ENCODE assay signal across 8 mouse cellular contexts in the genomic region with DNA sequence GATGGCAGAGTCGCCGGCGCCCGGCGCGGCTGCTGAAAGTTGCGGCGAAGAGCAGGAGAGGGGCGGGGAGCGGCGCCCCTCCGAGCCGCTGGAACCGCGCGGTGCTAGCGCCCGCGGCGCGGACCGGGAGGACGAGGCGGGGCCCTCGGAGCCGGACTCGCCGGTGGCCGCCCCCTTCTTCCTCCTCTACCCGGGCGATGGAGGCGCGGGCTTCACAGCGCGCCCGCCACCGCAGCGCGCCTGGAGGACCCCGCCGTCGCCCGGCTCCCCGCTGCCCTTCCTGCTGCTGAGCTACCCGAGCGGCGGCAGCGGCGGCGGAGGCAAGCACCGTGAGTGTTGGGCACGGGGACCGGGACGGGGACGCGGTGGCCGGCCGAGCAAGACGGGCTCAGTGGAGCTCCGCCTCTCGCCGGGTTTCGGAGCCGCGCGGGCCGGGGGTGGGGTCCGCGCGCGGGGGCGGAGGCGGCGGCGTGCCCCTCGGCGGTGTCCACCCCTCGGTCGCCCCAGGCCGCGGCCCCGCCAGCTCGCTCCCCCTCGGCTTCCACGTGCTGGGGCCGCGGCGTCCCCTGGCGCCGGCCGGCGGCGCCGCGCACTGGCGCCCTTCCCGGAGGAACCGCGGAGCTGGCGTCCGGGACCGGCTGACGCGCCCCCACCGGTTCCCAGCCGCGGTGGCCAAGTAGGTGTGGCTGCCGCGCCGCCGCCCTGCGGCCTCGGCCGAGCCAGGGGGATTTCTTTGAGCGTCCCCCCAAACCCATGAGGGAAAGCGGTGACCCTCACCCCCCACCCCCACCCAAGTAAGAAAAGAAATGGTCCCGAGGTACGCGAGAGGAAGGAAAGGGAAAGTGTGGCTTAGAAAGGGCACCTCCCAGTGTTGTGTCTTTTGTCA. TPM values are rescaled to one million over a fixed set of nuclear protein-coding genes. Genes with fewer than 3 reads are reported as not detected.
DNase-seq lines count a peak whose midpoint lies in the region; ATAC-seq and TF ChIP-seq lines count a peak whose summit lies in the region.

No protein-coding gene starts in this region.

- peaks cover 13% of the 10 kb centered on the region for H3K4me1 ChIP-seq in embryonic facial prominence, embryonic 14.5 days (ENCODE audit: control insufficient read depth, insufficient read depth, low read length)
- H3K4me1 ChIP-seq in heart, embryonic 13.5 days, result peaks cover 22% of the 10 kb centered on the region
- peaks cover 15% of the 10 kb centered on the region for H3K4me1 ChIP-seq in kidney, embryonic 16.5 days (ENCODE audit: insufficient read depth, low read length)
- peaks cover 6% of the 10 kb centered on the region for H3K4me1 ChIP-seq in lung, adult 2 months (ENCODE audit: control insufficient read depth, insufficient read depth, low read length)
- H3K4me1 ChIP-seq in neural tube, embryonic 15.5 days, result peaks cover 23% of the 10 kb centered on the region

- TF ChIP-seq CTCF in lung, adult 2 months (IDR thresholded peaks at IDR 0.05; ENCODE audit: insufficient read depth, low read length), result no peak

- H3K36me3 ChIP-seq in embryonic facial prominence, embryonic 14.5 days (ENCODE audit: control insufficient read depth, insufficient read depth, low read length), result no peaks in the 10 kb centered on the region
- H3K36me3 ChIP-seq in heart, embryonic 13.5 days, result peaks cover 9% of the 10 kb centered on the region
- H3K36me3 ChIP-seq in kidney, embryonic 16.5 days (ENCODE audit: insufficient read depth, low read length), result 0 out of 2 replicates have a peak, but pooled peaks cover 3% of the 10 kb centered on the region
- H3K36me3 ChIP-seq in neural tube, embryonic 15.5 days, result peaks cover 2% of the 10 kb centered on the region

- peak; percentile 58 for ATAC-seq in embryonic facial prominence, embryonic 14.5 days (ENCODE audit: low read depth)
- peak; percentile 65 for ATAC-seq in heart, embryonic 13.5 days (ENCODE audit: extremely low read depth, insufficient number of reproducible peaks, low FRiP score, low TSS enrichment)
- ATAC-seq in kidney, embryonic 16.5 days (ENCODE audit: low FRiP score, low TSS enrichment), result peak; percentile 76
- peak; percentile 72 for ATAC-seq in neural tube, embryonic 15.5 days (ENCODE audit: low FRiP score)

- H3K27ac ChIP-seq in embryonic facial prominence, embryonic 14.5 days (replicated peaks; ENCODE audit: low read depth, low read length), result peak overlapping the region; percentile 82
- H3K27ac ChIP-seq in heart, embryonic 13.5 days (replicated peaks), result peak overlapping the region; percentile 95
- H3K27ac ChIP-seq in kidney, embryonic 16.5 days (ENCODE audit: low read length), result peak overlapping the region; percentile 79
- H3K27ac ChIP-seq in neural tube, embryonic 15.5 days (replicated peaks), result peak overlapping the region; percentile 89

- TF ChIP-seq POLR2A in lung, adult 2 months (IDR thresholded peaks at IDR 0.05; ENCODE audit: borderline replicate concordance, extremely low read depth, low read depth, low read length), result no peak

- peak; percentile 56 for DNase-seq in CD4-positive, CD25-positive, alpha-beta regulatory T cell, adult 2 months (ENCODE audit: low read depth, low spot score)
- DNase-seq in adrenal gland, postnatal 25 days, result peak; percentile 81
- peak; percentile 58 for DNase-seq in embryonic facial prominence, embryonic 14.5 days (ENCODE audit: low spot score)
- DNase-seq in lung, adult 2 months, result peak; percentile 71
- DNase-seq in thymus, postnatal 25 days, result peak; percentile 58

- no peaks in the 10 kb centered on the region; the same call in 1 of the 2 replicates for H3K9me3 ChIP-seq in embryonic facial prominence, embryonic 14.5 days (ENCODE audit: control insufficient read depth, low read length)
- H3K9me3 ChIP-seq in heart, embryonic 13.5 days, result no peaks in the 10 kb centered on the region
- no peaks in the 10 kb centered on the region for H3K9me3 ChIP-seq in kidney, embryonic 16.5 days (ENCODE audit: low read length)
- no peaks in the 10 kb centered on the region for H3K9me3 ChIP-seq in neural tube, embryonic 15.5 days (replicated peaks)

- peak overlapping the region; percentile 83 for H3K9ac ChIP-seq in embryonic facial prominence, embryonic 14.5 days (ENCODE audit: low read depth, low read length)
- peak overlapping the region; percentile 95 for H3K9ac ChIP-seq in heart, embryonic 13.5 days
- H3K9ac ChIP-seq in kidney, embryonic 16.5 days (replicated peaks; ENCODE audit: low read length), result peak overlapping the region; percentile 90
- peak overlapping the region; percentile 80 for H3K9ac ChIP-seq in neural tube, embryonic 15.5 days (replicated peaks)

- 0% methylated on average over 21 of the region's 119 CpGs for WGBS in embryonic facial prominence, embryonic 14.5 days
- 3% methylated on average over 87 of the region's 119 CpGs for WGBS in heart, embryonic 13.5 days
- under 1% methylated on average over 87 of the region's 119 CpGs for WGBS in kidney, embryonic 16.5 days
- WGBS in lung, adult 2 months, result under 1% methylated on average over 106 of the region's 119 CpGs
- under 1% methylated on average over 87 of the region's 119 CpGs for WGBS in neural tube, embryonic 15.5 days

- peak overlapping the region; percentile 84 for H3K4me3 ChIP-seq in embryonic facial prominence, embryonic 14.5 days (ENCODE audit: low read depth, low read length)
- H3K4me3 ChIP-seq in heart, embryonic 13.5 days, result peak overlapping the region; percentile 92
- peak overlapping the region; percentile 73 for H3K4me3 ChIP-seq in kidney, embryonic 16.5 days (ENCODE audit: low read length)
- peak overlapping the region; percentile 97 for H3K4me3 ChIP-seq in lung, adult 2 months (replicated peaks; ENCODE audit: extremely low read depth, low read depth, low read length)
- peak overlapping the region; percentile 84 for H3K4me3 ChIP-seq in neural tube, embryonic 15.5 days (replicated peaks)

- H3K27me3 ChIP-seq in embryonic facial prominence, embryonic 14.5 days (replicated peaks; ENCODE audit: control insufficient read depth, insufficient read depth, low read length), result no peaks in the 10 kb centered on the region
- no peaks in the 10 kb centered on the region for H3K27me3 ChIP-seq in heart, embryonic 13.5 days (replicated peaks)
- no peaks in the 10 kb centered on the region for H3K27me3 ChIP-seq in kidney, embryonic 16.5 days (ENCODE audit: insufficient read depth, low read length)
- H3K27me3 ChIP-seq in neural tube, embryonic 15.5 days (replicated peaks), result no peaks in the 10 kb centered on the region

- H3K4me2 ChIP-seq in embryonic facial prominence, embryonic 14.5 days (ENCODE audit: low read depth, low read length), result peak overlapping the region; percentile 67
- peak overlapping the region; percentile 89 for H3K4me2 ChIP-seq in heart, embryonic 13.5 days
- H3K4me2 ChIP-seq in kidney, embryonic 16.5 days (replicated peaks; ENCODE audit: low read depth, low read length), result peak overlapping the region; percentile 76
- H3K4me2 ChIP-seq in neural tube, embryonic 15.5 days, result peak overlapping the region; percentile 65

RNA-seq across cellular contexts. Expression of gene Rufy3, which starts 0.6 kb away (rescaled TPM):
- total RNA-seq in adrenal gland, postnatal 25 days (2021), result 31.1 and 41.5 TPM in 2 replicates
- 16.9 and 18.7 TPM in 2 replicates for polyA plus RNA-seq in embryonic facial prominence, embryonic 14.5 days (2014; fragmentation: Nextera tagmentation; extraction: Ambion mirVana)
- polyA plus RNA-seq in heart, embryonic 13.5 days (2015; fragmentation: Nextera tagmentation; extraction: Ambion mirVana), result 8.5 and 9.2 TPM in 2 replicates
- polyA plus RNA-seq in kidney, embryonic 16.5 days (2015; fragmentation: Nextera tagmentation; extraction: Ambion mirVana), result 15.3 and 16.8 TPM in 2 replicates
- 4.1 and 4.6 TPM in 2 replicates for polyA plus RNA-seq in lung, adult 2 months (2012; rRNA removed)
- polyA plus RNA-seq in neural tube, embryonic 15.5 days (2015; fragmentation: Nextera tagmentation; extraction: Ambion mirVana), result 201 and 259 TPM in 2 replicates

RNA-seq across cellular contexts. Expression of gene Utp3, which starts 11.1 kb away (rescaled TPM):
- total RNA-seq in adrenal gland, postnatal 25 days (2021), result 36.8 and 37.2 TPM in 2 replicates
- polyA plus RNA-seq in embryonic facial prominence, embryonic 14.5 days (2014; fragmentation: Nextera tagmentation; extraction: Ambion mirVana), result 55.3 and 55.7 TPM in 2 replicates
- polyA plus RNA-seq in heart, embryonic 13.5 days (2015; fragmentation: Nextera tagmentation; extraction: Ambion mirVana), result 44.0 and 49.1 TPM in 2 replicates
- polyA plus RNA-seq in kidney, embryonic 16.5 days (2015; fragmentation: Nextera tagmentation; extraction: Ambion mirVana), result 73.1 and 78.0 TPM in 2 replicates
- 9.0 and 10.1 TPM in 2 replicates for polyA plus RNA-seq in lung, adult 2 months (2012; rRNA removed)
- 44.4 and 58.6 TPM in 2 replicates for polyA plus RNA-seq in neural tube, embryonic 15.5 days (2015; fragmentation: Nextera tagmentation; extraction: Ambion mirVana)

RNA-seq across cellular contexts. Expression of gene Jchain, which starts 37.7 kb away (rescaled TPM):
- 0.27 TPM in 1 of 2 replicates, not detected in the other for total RNA-seq in adrenal gland, postnatal 25 days (2021)
- 0.20 and 0.36 TPM in 2 replicates for polyA plus RNA-seq in embryonic facial prominence, embryonic 14.5 days (2014; fragmentation: Nextera tagmentation; extraction: Ambion mirVana)
- 0.29 and 0.32 TPM in 2 replicates for polyA plus RNA-seq in heart, embryonic 13.5 days (2015; fragmentation: Nextera tagmentation; extraction: Ambion mirVana)
- 0.11 and 0.17 TPM in 2 replicates for polyA plus RNA-seq in kidney, embryonic 16.5 days (2015; fragmentation: Nextera tagmentation; extraction: Ambion mirVana)
- polyA plus RNA-seq in lung, adult 2 months (2012; rRNA removed), result 7.7 and 20.2 TPM in 2 replicates
- 0.26 and 0.33 TPM in 2 replicates for polyA plus RNA-seq in neural tube, embryonic 15.5 days (2015; fragmentation: Nextera tagmentation; extraction: Ambion mirVana)

Comparison
In these comparisons a context has a peak if more than half of its experiments do, and no peak if none do; other contexts are left out.
1. Peak in every context shown above with its lines: DNase-seq, ATAC-seq, H3K4me3 ChIP-seq and H3K27ac ChIP-seq.
2. RNA of gene Rufy3, which starts 0.6 kb away (polyA plus RNA-seq): 201 to 259 TPM in neural tube, embryonic 15.5 days; 16.9 to 18.7 TPM in embryonic facial prominence, embryonic 14.5 days, 15.3 to 16.8 TPM in kidney, embryonic 16.5 days, 8.5 to 9.2 TPM in heart, embryonic 13.5 days and 4.1 to 4.6 TPM in lung, adult 2 months; every median in the first group is over 10 times any median in the second.